In genomic region chr8:83715771-83716170, GRCm38 (mm10) we compare ENCODE assay signal across 8 mouse cellular contexts. TPM values are rescaled to one million over a fixed set of nuclear protein-coding genes. Genes with fewer than 3 reads are reported as not detected.
A peak's percentile ranks its signal among the peaks of the same experiment; 100 is the strongest.
DNase-seq lines count a peak whose midpoint lies in the region; ATAC-seq lines count a peak whose summit lies in the region.

No protein-coding gene starts in this region.

- peaks cover 17% of the 10 kb centered on the region for H3K36me3 ChIP-seq in heart, embryonic 12.5 days
- H3K36me3 ChIP-seq in forebrain, embryonic 15.5 days = peaks cover 14% of the 10 kb centered on the region
- H3K36me3 ChIP-seq in macrophage (ENCODE audit: inconsistent target) = peaks cover 11% of the 10 kb centered on the region

- H3K4me1 ChIP-seq in heart, embryonic 12.5 days (replicated peaks) = peaks cover 16% of the 10 kb centered on the region
- H3K4me1 ChIP-seq in forebrain, embryonic 15.5 days = peaks cover 18% of the 10 kb centered on the region

- no peak for DNase-seq in heart, adult 11 months
- peak; percentile 71 for DNase-seq in ES-CJ7 (ENCODE audit: low read depth, low spot score)
- DNase-seq in ovary, postnatal 14 days (ENCODE audit: low spot score) = no peak
- no peak for DNase-seq in natural killer cell, adult 2 months (ENCODE audit: low spot score in 2 of 2)
- no peak for DNase-seq in adrenal gland, postnatal 4 days (ENCODE audit: low spot score in 2 of 2)

- no peaks in the 10 kb centered on the region; the same call in 1 of the 2 replicates for H3K27me3 ChIP-seq in heart, embryonic 12.5 days (replicated peaks)
- H3K27me3 ChIP-seq in forebrain, embryonic 15.5 days = no peaks in the 10 kb centered on the region

- H3K27ac ChIP-seq in heart, embryonic 12.5 days (ENCODE audit: poor library complexity, severe bottlenecking) = peak overlapping the region; percentile 89
- H3K27ac ChIP-seq in forebrain, embryonic 15.5 days (replicated peaks) = peak overlapping the region; percentile 93
- H3K27ac ChIP-seq in macrophage = peak overlapping the region; percentile 56

- no peak for ATAC-seq in heart, embryonic 12.5 days (ENCODE audit: insufficient number of reproducible peaks, low FRiP score)
- ATAC-seq in forebrain, embryonic 15.5 days (replicated peaks) = no peak

- H3K79me2 ChIP-seq in macrophage (ENCODE audit: inconsistent target) = peaks cover 54% of the 10 kb centered on the region

- H3K9ac ChIP-seq in heart, embryonic 12.5 days = peak overlapping the region; percentile 82
- H3K9ac ChIP-seq in forebrain, embryonic 15.5 days (replicated peaks) = peak overlapping the region; percentile 77

- peak overlapping the region; percentile 82 for H3K4me2 ChIP-seq in heart, embryonic 12.5 days
- H3K4me2 ChIP-seq in forebrain, embryonic 15.5 days (replicated peaks) = peak overlapping the region; percentile 58

- peak overlapping the region; percentile 83 for H3K4me3 ChIP-seq in heart, embryonic 12.5 days
- H3K4me3 ChIP-seq in forebrain, embryonic 15.5 days = peak overlapping the region; percentile 84
- H3K4me3 ChIP-seq in macrophage (ENCODE audit: inconsistent target) = peak overlapping the region; percentile 99

- WGBS in heart, embryonic 12.5 days = under 1% methylated on average over 17 of the region's 17 CpGs
- under 1% methylated on average over 17 of the region's 17 CpGs for WGBS in forebrain, embryonic 15.5 days
- WGBS in macrophage (ENCODE audit: missing documents) = under 1% methylated on average over 17 of the region's 17 CpGs

- H3K9me3 ChIP-seq in heart, embryonic 12.5 days (replicated peaks) = no peaks in the 10 kb centered on the region
- H3K9me3 ChIP-seq in forebrain, embryonic 15.5 days = no peaks in the 10 kb centered on the region

RNA-seq across cellular contexts. Expression of gene Ddx39, which starts 0.8 kb away (rescaled TPM):
- 117 and 128 TPM in 2 replicates for polyA plus RNA-seq in heart, embryonic 12.5 days (2016; fragmentation: Nextera tagmentation; extraction: Ambion mirVana)
- 121 and 124 TPM in 2 replicates for polyA plus RNA-seq in forebrain, embryonic 15.5 days (2015; fragmentation: Nextera tagmentation; extraction: Ambion mirVana)
- 10 to 100 TPM in 24 of 26 experiments, 1 to 10 TPM in 2; 8.1 to 68.9 (median 39.1) TPM for total RNA-seq in macrophage (2018; cell fraction: chromatin; rRNA removed)
- total RNA-seq in macrophage (2018; cell fraction: cytosol; rRNA removed) = 10 to 100 TPM; 19.7 to 36.9 (median 27.3) TPM
- total RNA-seq in macrophage (2018; cell fraction: nucleus; rRNA removed) = 10 to 100 TPM; 14.2 to 62.7 (median 30.3) TPM
- 12.5 to 63.9 TPM (median 26.0 TPM) in 3 replicates for polyA plus RNA-seq in macrophage (2018)
- total RNA-seq in adrenal gland, postnatal 4 days (2021) = 10 to 100 TPM; 41.5 to 42.2 TPM

RNA-seq across cellular contexts. Expression of gene Pkn1, which starts 16.8 kb away (rescaled TPM):
- 24.4 and 28.7 TPM in 2 replicates for polyA plus RNA-seq in heart, embryonic 12.5 days (2016; fragmentation: Nextera tagmentation; extraction: Ambion mirVana)
- 29.8 and 33.1 TPM in 2 replicates for polyA plus RNA-seq in forebrain, embryonic 15.5 days (2015; fragmentation: Nextera tagmentation; extraction: Ambion mirVana)
- total RNA-seq in macrophage (2018; cell fraction: chromatin; rRNA removed) = 100 to 1,000 TPM; 197 to 855 (median 544) TPM
- 100 to 1,000 TPM in 19 of 26 experiments, 10 to 100 TPM in 7; 81.1 to 165 (median 118) TPM for total RNA-seq in macrophage (2018; cell fraction: cytosol; rRNA removed)
- 100 to 1,000 TPM; 156 to 497 (median 323) TPM for total RNA-seq in macrophage (2018; cell fraction: nucleus; rRNA removed)
- polyA plus RNA-seq in macrophage (2018) = 76.4 to 110 TPM (median 109 TPM) in 3 replicates
- total RNA-seq in adrenal gland, postnatal 4 days (2021) = 100 to 1,000 TPM; 115 to 120 TPM

RNA-seq across cellular contexts. Expression of gene Adgre5, which starts 25.4 kb away (rescaled TPM):
- polyA plus RNA-seq in heart, embryonic 12.5 days (2016; fragmentation: Nextera tagmentation; extraction: Ambion mirVana) = 26.2 and 29.2 TPM in 2 replicates
- polyA plus RNA-seq in forebrain, embryonic 15.5 days (2015; fragmentation: Nextera tagmentation; extraction: Ambion mirVana) = 8.7 and 8.8 TPM in 2 replicates
- total RNA-seq in macrophage (2018; cell fraction: chromatin; rRNA removed) = 100 to 1,000 TPM in 9 of 26 experiments, 10 to 100 TPM in 17; 18.0 to 360 (median 72.3) TPM
- 100 to 1,000 TPM in 10 of 26 experiments, 10 to 100 TPM in 16; 30.6 to 139 (median 64.6) TPM for total RNA-seq in macrophage (2018; cell fraction: cytosol; rRNA removed)
- total RNA-seq in macrophage (2018; cell fraction: nucleus; rRNA removed) = 100 to 1,000 TPM in 11 of 26 experiments, 10 to 100 TPM in 15; 40.1 to 399 (median 96.9) TPM
- 33.0 to 180 TPM (median 147 TPM) in 3 replicates for polyA plus RNA-seq in macrophage (2018)
- 10 to 100 TPM; 48.6 to 49.8 TPM for total RNA-seq in adrenal gland, postnatal 4 days (2021)

RNA-seq across cellular contexts. Expression of gene Ptger1, which starts 49.3 kb away (rescaled TPM):
- 0.32 and 0.60 TPM in 2 replicates for polyA plus RNA-seq in heart, embryonic 12.5 days (2016; fragmentation: Nextera tagmentation; extraction: Ambion mirVana)
- 0.82 and 1.2 TPM in 2 replicates for polyA plus RNA-seq in forebrain, embryonic 15.5 days (2015; fragmentation: Nextera tagmentation; extraction: Ambion mirVana)
- total RNA-seq in macrophage (2018; cell fraction: chromatin; rRNA removed) = 1 to 10 TPM in 23 of 26 experiments, under 1 TPM in 3; 0.54 to 5.8 (median 2.1) TPM
- 1 to 10 TPM in 19 of 26 experiments, under 1 TPM in 7; 0.58 to 2.3 (median 1.4) TPM for total RNA-seq in macrophage (2018; cell fraction: cytosol; rRNA removed)
- total RNA-seq in macrophage (2018; cell fraction: nucleus; rRNA removed) = 1 to 10 TPM in 21 of 26 experiments, under 1 TPM in 5; 0.59 to 4.5 (median 1.8) TPM
- polyA plus RNA-seq in macrophage (2018) = 0.59 to 8.8 TPM (median 1.3 TPM) in 3 replicates
- 1 to 10 TPM; 2.4 to 5.1 TPM for total RNA-seq in adrenal gland, postnatal 4 days (2021)
